Mouse (Mus musculus) heart, embryonic 12.5 days (tissue): ENCODE measurements around the gene Gm17606. TPM values are rescaled to one million over a fixed set of nuclear protein-coding genes. Genes with fewer than 3 reads are reported as not detected.
A peak's percentile ranks its signal among the peaks of the same experiment; 100 is the strongest.
"Not testable (repeated sequence)": the region's sequence is repeated elsewhere in the genome, so short reads cannot be mapped to it uniquely, and the experiment has no call there.

Experiments
- ATAC-seq: fragments of 200-750 bp; cut with Nextera tagmentation; 2 replicates; pipeline ENCODE4 v1.8.0; 2017; ENCODE audit warnings: moderate TSS enrichment, moderate library complexity; ENCODE audit not compliant: insufficient number of reproducible peaks, low FRiP score
- H3K27ac ChIP-seq: fragments of 300-500 bp; sonication (generic); 2 replicates; pipeline ENCODE4 v1.5.1; 2016; ENCODE audit warnings: mild to moderate bottlenecking, moderate library complexity; ENCODE audit not compliant: poor library complexity, severe bottlenecking
- H3K27me3 ChIP-seq: fragments of 300-500 bp; sonication (generic); replicated peaks from 2 replicates; pipeline ENCODE4 v1.6.1; 2016; ENCODE audit warnings: mild to moderate bottlenecking, moderate library complexity
- H3K36me3 ChIP-seq: fragments of 300-500 bp; sonication (generic); 2 replicates; pipeline ENCODE4 v1.6.1; 2016; ENCODE audit warnings: mild to moderate bottlenecking, moderate library complexity
- H3K4me1 ChIP-seq: fragments of 300-500 bp; sonication (generic); replicated peaks from 2 replicates; pipeline ENCODE4 v1.6.1; 2016; ENCODE audit warnings: mild to moderate bottlenecking
- H3K4me2 ChIP-seq: fragments of 300-500 bp; sonication (generic); 2 replicates; pipeline ENCODE4 v1.6.1; 2016; ENCODE audit warnings: mild to moderate bottlenecking, moderate library complexity
- H3K4me3 ChIP-seq: fragments of 300-500 bp; sonication (generic); 2 replicates; pipeline ENCODE4 v1.5.1; 2016; ENCODE audit warnings: mild to moderate bottlenecking
- H3K9ac ChIP-seq: fragments of 300-500 bp; sonication (generic); 2 replicates; pipeline ENCODE4 v1.6.1; 2016; ENCODE audit warnings: mild to moderate bottlenecking, moderate library complexity
- H3K9me3 ChIP-seq: fragments of 300-500 bp; sonication (generic); replicated peaks from 2 replicates; pipeline ENCODE4 v1.6.1; 2016; ENCODE audit warnings: mild to moderate bottlenecking, moderate library complexity
- WGBS: fragments of 180-500 bp; shearing (Covaris S2); methylation state at CpG from one replicate; pipeline ENCODE4 v1.1.7; 2016; 5-methylcytosine and 5-hydroxymethylcytosine counted together
- polyA plus RNA-seq: library from polyadenylated mRNA; unstranded; fragments of >200 nt; fragmentation: Nextera tagmentation; extraction: Ambion mirVana; gene quantifications from 2 replicates; pipeline ENCODE4 v1.2.1, GENCODE M21; 2016

Gene Gm17606
- polyA plus RNA-seq, 1 experiment from 2014 or later = not detected

GRCm38 (mm10) chr14:54605752-54606321, 34.9 kb upstream of the Gm17606 start, which contains the start of gene 4931414P19Rik:
TSS of gene 4931414P19Rik (minus strand) at chr14:54605993.
- H3K9me3 ChIP-seq = no peaks in the 10 kb centered on the region
- H3K27ac ChIP-seq = peak within 1 kb of the TSS; percentile 74
- peak within 1 kb of the TSS; percentile 51 for H3K4me3 ChIP-seq
- ATAC-seq = peak; percentile 72
- 0 out of 2 replicates have a peak, but pooled peaks cover 3% of the 10 kb centered on the region for H3K36me3 ChIP-seq
- peaks cover 8% of the 10 kb centered on the region for H3K4me1 ChIP-seq
- peak within 1 kb of the TSS; percentile 70 for H3K4me2 ChIP-seq
- peak within 1 kb of the TSS; percentile 70 for H3K9ac ChIP-seq
- WGBS = under 1% methylated on average over 39 of the region's 39 CpGs
- H3K27me3 ChIP-seq = no peaks in the 10 kb centered on the region

- no peak overlapping the region for H3K9ac ChIP-seq
- no peak overlapping the region for H3K27ac ChIP-seq
- WGBS = 63% methylated on average over 8 of the region's 8 CpGs
- no peaks in the 10 kb centered on the region for H3K9me3 ChIP-seq
- ATAC-seq = no peak
- peaks cover 8% of the 10 kb centered on the region; the same call in 1 of the 2 replicates for H3K36me3 ChIP-seq
- H3K4me2 ChIP-seq = no peak overlapping the region
- H3K4me3 ChIP-seq = no peak overlapping the region
- H3K27me3 ChIP-seq = no peaks in the 10 kb centered on the region
- peaks cover 6% of the 10 kb centered on the region for H3K4me1 ChIP-seq
Measured at GRCm38 (mm10) chr14:54607226-54607625, 33.5 kb upstream of the Gm17606 start.

- no peak overlapping the region for H3K27ac ChIP-seq
- no peaks in the 10 kb centered on the region for H3K9me3 ChIP-seq
- ATAC-seq = no peak
- no peak overlapping the region for H3K4me2 ChIP-seq
- H3K27me3 ChIP-seq = no peaks in the 10 kb centered on the region
- H3K4me3 ChIP-seq = no peak overlapping the region
- H3K36me3 ChIP-seq = peaks cover 20% of the 10 kb centered on the region
- no peak overlapping the region for H3K9ac ChIP-seq
- H3K4me1 ChIP-seq = no peaks in the 10 kb centered on the region
- 73% methylated on average over 4 of the region's 4 CpGs for WGBS
Measured at GRCm38 (mm10) chr14:54609245-54609644, 31.5 kb upstream of the Gm17606 start.

DNA sequence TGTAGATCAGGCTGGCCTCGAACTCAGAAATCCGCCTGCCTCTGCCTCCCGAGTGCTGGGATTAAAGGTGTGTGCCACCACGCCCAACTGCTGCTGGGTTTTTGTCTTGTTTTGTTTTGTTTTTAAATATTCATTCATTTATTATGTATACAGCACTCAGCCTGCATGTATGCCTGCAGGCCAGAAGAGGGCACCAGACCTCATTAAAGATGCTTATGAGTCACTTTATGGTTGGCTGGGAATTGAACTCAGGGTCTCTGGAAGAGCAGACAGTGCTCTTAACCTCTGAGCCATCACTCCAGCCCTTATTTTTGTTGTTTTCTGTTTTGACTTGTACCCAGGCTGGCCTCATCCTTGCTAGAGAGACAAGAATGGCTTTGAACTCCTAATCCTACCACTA, 30.8 kb upstream of the Gm17606 start:
- WGBS = 87% methylated on average over 4 of the region's 4 CpGs
- H3K9ac ChIP-seq = no peak overlapping the region
- ATAC-seq = no peak
- no peak overlapping the region for H3K4me2 ChIP-seq
- H3K36me3 ChIP-seq = peaks cover 27% of the 10 kb centered on the region
- H3K4me1 ChIP-seq = no peaks in the 10 kb centered on the region
- no peaks in the 10 kb centered on the region for H3K27me3 ChIP-seq
- H3K4me3 ChIP-seq = no peak overlapping the region
- H3K9me3 ChIP-seq = no peaks in the 10 kb centered on the region
- H3K27ac ChIP-seq = no peak overlapping the region

GRCm38 (mm10) chr14:54610648-54611047, 30.1 kb upstream of the Gm17606 start:
- H3K4me1 ChIP-seq = no peaks in the 10 kb centered on the region; the same call in 1 of the 2 replicates
- 79% methylated on average over 6 of the region's 6 CpGs for WGBS
- peaks cover 34% of the 10 kb centered on the region for H3K36me3 ChIP-seq
- no peaks in the 10 kb centered on the region for H3K9me3 ChIP-seq
- H3K27ac ChIP-seq = no peak overlapping the region
- no peak overlapping the region for H3K4me3 ChIP-seq
- no peak overlapping the region for H3K4me2 ChIP-seq
- no peak overlapping the region for H3K9ac ChIP-seq
- no peak for ATAC-seq
- H3K27me3 ChIP-seq = no peaks in the 10 kb centered on the region

DNA sequence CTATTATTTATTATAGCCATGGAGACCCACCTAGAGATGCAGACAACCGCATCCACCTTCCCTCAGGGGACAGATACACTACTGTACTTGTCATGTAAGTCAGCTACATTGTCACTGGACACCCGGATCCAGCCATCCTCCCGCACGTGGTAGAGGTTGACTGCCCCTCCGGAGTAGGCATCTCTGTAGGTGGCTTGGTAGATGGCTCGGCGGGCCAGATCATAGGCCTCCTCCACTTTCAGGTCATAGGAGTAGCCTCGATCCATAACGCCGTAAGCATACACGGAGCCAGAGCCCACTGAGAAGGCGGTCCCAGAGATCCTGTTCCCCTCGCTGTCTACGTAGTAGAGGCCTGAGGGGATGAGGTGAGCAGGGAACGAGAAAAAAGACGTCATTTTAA, 26.6 kb upstream of the Gm17606 start:
- peaks cover 43% of the 10 kb centered on the region for H3K36me3 ChIP-seq
- 94% methylated on average over 16 of the region's 16 CpGs for WGBS
- not testable (repeated sequence) for H3K27me3 ChIP-seq

DNA sequence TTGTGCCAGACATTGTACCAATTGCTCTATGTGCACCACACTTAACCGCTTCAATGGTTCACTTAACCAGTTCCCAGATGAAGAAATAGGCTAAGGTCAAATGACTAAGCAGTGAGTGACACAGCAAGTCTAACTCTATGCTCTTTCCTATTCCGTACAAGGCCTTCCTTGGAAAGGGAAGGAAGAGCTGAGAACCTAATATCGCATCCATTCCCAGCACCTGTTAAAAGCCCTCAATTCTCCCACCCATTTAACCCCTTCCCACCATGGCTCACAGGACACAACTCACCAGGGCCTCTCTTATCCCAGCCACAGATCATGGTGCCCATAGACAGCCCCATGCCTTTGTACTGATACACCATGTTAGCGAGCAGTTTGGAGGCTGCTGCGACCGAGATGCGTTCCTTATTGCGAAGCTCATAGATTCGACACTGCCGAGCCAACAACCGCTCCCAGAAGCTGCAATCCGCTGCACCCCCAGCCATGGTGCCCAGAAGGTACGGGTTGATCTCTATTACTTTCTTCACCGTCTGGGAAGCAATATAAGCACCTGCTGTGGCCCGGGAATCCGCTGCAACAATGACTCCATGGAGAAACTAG, 24.4 kb upstream of the Gm17606 start:
- H3K4me2 ChIP-seq = peak overlapping the region; percentile 85; the same call in 1 of the 2 replicates
- ATAC-seq = no peak

More for the DNA sequence above, 26.6 kb upstream of the Gm17606 start:
- not testable (repeated sequence) for H3K4me2 ChIP-seq, H3K9ac ChIP-seq, ATAC-seq, H3K9me3 ChIP-seq, H3K27ac ChIP-seq, H3K4me3 ChIP-seq
- H3K4me1 ChIP-seq = peaks cover 12% of the 10 kb centered on the region

DNA sequence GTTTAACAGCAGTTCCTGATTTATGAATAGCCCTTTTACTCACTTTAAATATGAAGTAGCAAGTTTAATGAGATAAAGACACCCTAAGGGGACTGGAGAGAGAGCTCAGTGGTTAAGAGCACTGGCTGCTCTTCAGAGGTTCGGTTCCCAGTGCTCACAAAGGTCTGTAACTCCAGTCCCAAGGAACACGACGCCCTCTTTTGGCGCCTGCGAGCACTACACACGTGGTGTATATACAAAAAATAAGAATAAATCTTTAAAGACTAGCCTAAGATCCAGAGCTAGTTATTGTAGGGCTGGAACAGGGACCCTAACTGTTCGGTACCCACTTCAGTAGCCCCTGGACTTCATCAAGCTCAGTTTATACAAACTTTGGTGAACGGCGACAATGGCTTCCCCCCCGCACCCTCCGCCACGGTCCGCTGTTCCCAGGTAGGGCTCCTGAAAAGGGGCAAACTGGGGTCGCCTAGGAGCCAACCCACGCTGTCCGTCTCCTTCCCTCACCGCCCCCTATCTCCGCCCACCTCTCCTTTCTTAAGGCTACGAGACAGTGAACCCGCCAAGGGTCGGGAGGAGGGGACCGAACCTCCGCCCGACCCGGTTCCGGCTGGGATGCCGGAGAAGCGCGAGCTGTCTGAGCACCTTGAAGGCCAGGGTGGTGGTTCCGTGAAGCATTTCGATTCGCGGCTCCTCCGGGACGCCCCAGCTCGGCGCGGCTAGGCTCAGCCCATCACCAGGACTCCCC, 23.4 kb upstream of the Gm17606 start:
- H3K4me1 ChIP-seq = peaks cover 12% of the 10 kb centered on the region
- no peaks in the 10 kb centered on the region for H3K9me3 ChIP-seq
- peak overlapping the region; percentile 65; the same call in 1 of the 2 replicates for H3K27ac ChIP-seq
- ATAC-seq = peak; percentile 45
- peak overlapping the region; percentile 94 for H3K9ac ChIP-seq
- 2% methylated on average over 38 of the region's 38 CpGs for WGBS
- H3K36me3 ChIP-seq = peaks cover 35% of the 10 kb centered on the region
- H3K4me2 ChIP-seq = peak overlapping the region; percentile 85
- peak overlapping the region; percentile 72 for H3K4me3 ChIP-seq
- no peaks in the 10 kb centered on the region for H3K27me3 ChIP-seq

More for the DNA sequence above, 24.4 kb upstream of the Gm17606 start:
- no peak overlapping the region for H3K4me3 ChIP-seq
- peaks cover 12% of the 10 kb centered on the region for H3K4me1 ChIP-seq
- H3K27me3 ChIP-seq = no peaks in the 10 kb centered on the region
- H3K36me3 ChIP-seq = peaks cover 40% of the 10 kb centered on the region
- no peak overlapping the region for H3K27ac ChIP-seq
- H3K9me3 ChIP-seq = no peaks in the 10 kb centered on the region
- no peak overlapping the region for H3K9ac ChIP-seq
- WGBS = 91% methylated on average over 16 of the region's 16 CpGs

GRCm38 (mm10) chr14:54617897-54618365, 22.8 kb upstream of the Gm17606 start, which contains the start of gene Psmb5:
TSS of gene Psmb5 (minus strand) at chr14:54618022.
- Histone ChIP-seq H3K4me3 (peak within 1 kb of the TSS; percentile 72), H3K9ac (peak within 1 kb of the TSS; percentile 94), H3K4me1 (peaks cover 12% of the 10 kb centered on the region), H3K9me3 (no peaks in the 10 kb centered on the region), H3K4me2 (peak within 1 kb of the TSS; percentile 85), H3K27ac (peak within 1 kb of the TSS; percentile 65; the same call in 1 of the 2 replicates), H3K36me3 (peaks cover 31% of the 10 kb centered on the region), H3K27me3 (no peaks in the 10 kb centered on the region)
- under 1% methylated on average over 25 of the region's 25 CpGs for WGBS
- peak; percentile 87 for ATAC-seq

GRCm38 (mm10) chr14:54621133-54621532, 19.6 kb upstream of the Gm17606 start, which contains the start of gene Psmb11:
TSS of gene Psmb11 (plus strand) at chr14:54621433.
- Histone ChIP-seq H3K9ac (no peak within 1 kb of the TSS), H3K4me2 (no peak within 1 kb of the TSS), H3K27ac (no peak within 1 kb of the TSS), H3K9me3 (no peaks in the 10 kb centered on the region), H3K4me3 (no peak within 1 kb of the TSS), H3K4me1 (peaks cover 12% of the 10 kb centered on the region), H3K27me3 (no peaks in the 10 kb centered on the region), H3K36me3 (peaks cover 5% of the 10 kb centered on the region)
- no peak for ATAC-seq
- WGBS = 88% methylated on average over 1 of the region's 1 CpGs

- WGBS = 79% methylated on average over 6 of the region's 6 CpGs
- ATAC-seq = no peak
- no peak overlapping the region for H3K4me2 ChIP-seq
- no peaks in the 10 kb centered on the region for H3K9me3 ChIP-seq
- H3K27me3 ChIP-seq = no peaks in the 10 kb centered on the region
- H3K27ac ChIP-seq = no peak overlapping the region
- H3K36me3 ChIP-seq = no peaks in the 10 kb centered on the region
- no peak overlapping the region for H3K9ac ChIP-seq
- H3K4me3 ChIP-seq = no peak overlapping the region
- H3K4me1 ChIP-seq = no peaks in the 10 kb centered on the region
Measured at GRCm38 (mm10) chr14:54623334-54623733, 17.4 kb upstream of the Gm17606 start.
